Mouse (Mus musculus): Measurements from ENCODE around the gene Ech1. TPM values are rescaled to one million over a fixed set of nuclear protein-coding genes. Genes with fewer than 3 reads are reported as not detected.

Ech1 gene
- total and polyA plus RNA-seq, 2 experiments from 2014 or later, result 88.3 to 101 TPM

DNA sequence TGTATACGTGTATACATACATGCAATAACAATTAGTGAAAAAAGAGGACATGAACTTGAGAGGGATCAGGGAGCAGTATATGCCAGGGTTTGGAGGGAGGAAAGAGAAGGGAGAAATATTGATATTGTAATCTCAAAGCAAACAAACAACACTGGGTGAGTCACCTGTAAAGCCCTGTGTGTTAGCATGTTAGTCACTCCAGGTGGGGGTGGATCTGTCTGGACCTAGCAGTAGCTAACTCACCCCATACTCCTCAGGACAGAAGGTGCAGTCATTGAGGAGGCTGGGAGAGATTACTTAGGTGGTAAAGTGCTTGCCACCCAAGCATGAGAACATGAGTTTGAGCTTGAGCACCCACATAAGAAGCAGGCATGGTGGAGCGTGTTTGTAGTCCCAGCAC is 34.9 kb downstream of the Ech1 start:
- no peak overlapping the region for H3K4me3 ChIP-seq (ENCODE audit: low read depth, low read length)
- no peaks in the 10 kb centered on the region for H3K9me3 ChIP-seq (ENCODE audit: low read length)
- DNase-seq (no peak), ATAC-seq (no peak)
- H3K27ac ChIP-seq (ENCODE audit: low read depth, low read length), result no peak overlapping the region
- no peak overlapping the region for H3K9ac ChIP-seq
- no peaks in the 10 kb centered on the region for H3K4me1 ChIP-seq (ENCODE audit: insufficient read depth)
- TF ChIP-seq CTCF (IDR thresholded peaks at IDR 0.05; ENCODE audit: low read depth), result no peak
- no peak overlapping the region for H3K4me2 ChIP-seq (ENCODE audit: low read depth)
- 94% methylated on average over 2 of the region's 2 CpGs for WGBS
- H3K36me3 ChIP-seq (ENCODE audit: insufficient read depth), result no peaks in the 10 kb centered on the region
- no peaks in the 10 kb centered on the region for H3K27me3 ChIP-seq (ENCODE audit: insufficient read depth, low read length)

DNA sequence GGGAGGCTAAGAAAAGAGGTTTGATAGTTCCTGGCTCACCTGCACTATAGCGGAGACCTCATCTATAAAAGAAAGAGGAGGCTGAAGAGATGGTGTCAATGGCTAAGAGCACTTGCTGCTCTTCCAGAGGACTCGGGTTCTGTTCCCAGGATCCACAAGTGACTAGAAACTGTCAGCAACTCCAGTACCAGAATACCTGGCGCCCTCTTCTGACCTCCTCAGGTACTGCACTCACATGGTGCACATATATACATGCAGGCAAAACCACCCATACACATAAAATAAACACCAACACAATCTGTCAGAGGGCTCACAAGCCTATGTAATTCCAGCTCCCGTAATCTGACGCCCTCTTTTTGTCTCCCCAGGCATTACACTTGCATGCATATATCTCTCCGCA is 35.9 kb downstream of the Ech1 start:
- Histone ChIP-seq H3K4me3 (ENCODE audit: low read depth, low read length) (no peak overlapping the region), H3K4me2 (ENCODE audit: low read depth) (no peak overlapping the region), H3K9me3 (ENCODE audit: low read length) (no peaks in the 10 kb centered on the region), H3K27me3 (ENCODE audit: insufficient read depth, low read length) (no peaks in the 10 kb centered on the region), H3K4me1 (ENCODE audit: insufficient read depth) (no peaks in the 10 kb centered on the region), H3K9ac (no peak overlapping the region), H3K27ac (ENCODE audit: low read depth, low read length) (no peak overlapping the region), H3K36me3 (ENCODE audit: insufficient read depth) (no peaks in the 10 kb centered on the region)
- ATAC-seq (no peak), DNase-seq (no peak)
- 0 out of 2 replicates have a peak, but pooled peaks have one; percentile 8 for TF ChIP-seq CTCF (IDR thresholded peaks at IDR 0.05; ENCODE audit: low read depth)
- WGBS, result 86% methylated on average over 6 of the region's 6 CpGs

DNA sequence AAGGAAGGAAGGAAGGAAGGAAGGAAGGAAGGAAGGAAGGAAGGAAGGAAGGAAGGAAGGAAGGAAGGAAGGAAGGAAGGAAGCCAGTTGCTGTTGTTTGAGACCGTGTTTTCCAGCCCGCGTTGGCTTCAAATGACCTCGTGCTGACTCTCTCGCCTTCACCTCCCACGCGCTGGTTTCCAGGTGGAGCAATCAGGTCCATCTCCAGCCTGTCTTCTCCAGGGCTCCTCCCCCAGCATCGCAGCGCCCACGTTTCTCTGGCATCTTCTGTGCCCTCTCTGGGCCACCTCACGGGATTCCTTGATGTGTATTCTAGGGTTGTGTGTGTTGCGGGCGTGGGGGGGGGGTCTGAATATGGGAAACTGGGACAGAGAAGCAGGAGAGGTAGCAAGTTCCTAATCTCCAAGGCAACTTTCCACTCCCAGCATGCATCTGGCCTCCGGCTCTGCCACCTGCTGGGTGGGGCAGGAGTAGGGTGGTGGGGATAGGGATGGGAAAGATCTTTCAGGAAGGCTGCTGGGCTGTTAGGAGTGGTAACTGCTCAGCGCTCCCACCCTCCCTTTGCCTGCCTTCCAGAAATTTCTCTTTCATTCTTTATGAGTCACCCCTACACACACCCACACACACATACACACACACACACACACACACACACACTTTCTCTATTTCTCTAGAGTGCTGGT is 37.9 kb downstream of the Ech1 start:
- no peak for DNase-seq
- peak; percentile 8; the same call in 1 of the 2 replicates for ATAC-seq
- no peak overlapping the region for H3K4me2 ChIP-seq (ENCODE audit: low read depth)
- no peak overlapping the region for H3K27ac ChIP-seq (ENCODE audit: low read depth, low read length)
- H3K27me3 ChIP-seq (ENCODE audit: insufficient read depth, low read length), result no peaks in the 10 kb centered on the region
- no peaks in the 10 kb centered on the region for H3K9me3 ChIP-seq (ENCODE audit: low read length)
- no peaks in the 10 kb centered on the region for H3K36me3 ChIP-seq (ENCODE audit: insufficient read depth)
- H3K4me3 ChIP-seq (ENCODE audit: low read depth, low read length), result no peak overlapping the region
- TF ChIP-seq CTCF (IDR thresholded peaks at IDR 0.05; ENCODE audit: low read depth), result no peak
- no peaks in the 10 kb centered on the region for H3K4me1 ChIP-seq (ENCODE audit: insufficient read depth)
- 86% methylated on average over 15 of the region's 15 CpGs for WGBS
- no peak overlapping the region for H3K9ac ChIP-seq

DNA sequence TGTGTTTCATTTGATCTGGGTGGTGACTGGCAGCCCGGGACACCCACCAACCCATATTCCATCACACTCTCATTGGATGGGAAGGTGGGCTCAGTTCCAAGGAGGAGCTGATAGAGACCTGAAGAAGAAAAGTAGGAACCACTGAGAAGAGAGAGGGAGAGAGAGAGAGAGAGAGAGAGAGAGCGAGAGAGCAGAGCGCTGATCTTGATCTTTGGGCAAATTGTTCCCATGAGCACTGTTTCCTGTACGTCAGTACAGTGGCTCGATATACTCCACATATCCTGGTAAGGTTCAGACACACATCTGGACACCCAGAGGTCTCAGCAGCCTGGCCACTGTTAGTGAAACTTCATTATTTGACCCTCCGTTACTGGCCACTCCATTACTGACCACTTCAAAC is 38.5 kb downstream of the Ech1 start, which contains the start of gene Lgals7:
Gene Lgals7 (plus strand): TSS at position 314 of the 400 bp plus-strand sequence.
- H3K4me1 ChIP-seq (ENCODE audit: insufficient read depth), result no peaks in the 10 kb centered on the region
- 88% methylated on average over 6 of the region's 6 CpGs for WGBS
- no peak within 1 kb of the TSS for H3K9ac ChIP-seq
- H3K27ac ChIP-seq (ENCODE audit: low read depth, low read length), result no peak within 1 kb of the TSS
- H3K4me3 ChIP-seq (ENCODE audit: low read depth, low read length), result no peak within 1 kb of the TSS
- H3K27me3 ChIP-seq (ENCODE audit: insufficient read depth, low read length), result no peaks in the 10 kb centered on the region
- DNase-seq, result no peak
- no peak within 1 kb of the TSS for H3K4me2 ChIP-seq (ENCODE audit: low read depth)
- H3K36me3 ChIP-seq (ENCODE audit: insufficient read depth), result no peaks in the 10 kb centered on the region
- ATAC-seq, result no peak
- TF ChIP-seq CTCF (IDR thresholded peaks at IDR 0.05; ENCODE audit: low read depth), result no peak
- H3K9me3 ChIP-seq (ENCODE audit: low read length), result no peaks in the 10 kb centered on the region

DNA sequence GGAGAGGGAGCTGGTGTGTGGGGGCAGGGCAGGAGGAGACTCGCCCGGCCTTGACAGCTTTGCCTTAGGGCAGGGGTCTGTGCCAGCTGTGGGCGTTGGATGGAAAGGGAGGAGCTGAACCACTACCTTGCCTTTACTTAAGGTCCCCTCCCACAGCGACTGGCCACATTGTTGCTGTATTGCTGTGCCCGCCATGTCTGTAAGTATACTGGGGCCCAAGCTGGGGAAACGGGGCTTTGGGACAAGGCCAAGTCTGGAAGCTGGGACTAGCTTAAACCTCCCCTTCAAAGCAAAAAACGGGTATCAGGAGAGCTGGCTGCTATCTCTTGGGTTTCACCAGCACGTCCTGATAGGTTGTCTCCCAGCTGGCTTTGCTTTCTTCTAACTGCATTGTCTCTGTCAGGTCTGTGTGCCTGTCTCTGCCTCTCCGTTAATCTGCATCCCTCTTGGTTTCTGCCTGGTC is 39.3 kb downstream of the Ech1 start:
- TF ChIP-seq CTCF (IDR thresholded peaks at IDR 0.05; ENCODE audit: low read depth), result no peak
- WGBS, result 36% methylated on average over 9 of the region's 9 CpGs
- Histone ChIP-seq H3K36me3 (ENCODE audit: insufficient read depth) (no peaks in the 10 kb centered on the region), H3K4me2 (ENCODE audit: low read depth) (no peak overlapping the region), H3K9me3 (ENCODE audit: low read length) (no peaks in the 10 kb centered on the region), H3K9ac (no peak overlapping the region), H3K27ac (ENCODE audit: low read depth, low read length) (no peak overlapping the region), H3K4me3 (ENCODE audit: low read depth, low read length) (no peak overlapping the region), H3K4me1 (ENCODE audit: insufficient read depth) (no peaks in the 10 kb centered on the region), H3K27me3 (ENCODE audit: insufficient read depth, low read length) (no peaks in the 10 kb centered on the region)
- ATAC-seq, result no peak
- DNase-seq, result no peak

DNA sequence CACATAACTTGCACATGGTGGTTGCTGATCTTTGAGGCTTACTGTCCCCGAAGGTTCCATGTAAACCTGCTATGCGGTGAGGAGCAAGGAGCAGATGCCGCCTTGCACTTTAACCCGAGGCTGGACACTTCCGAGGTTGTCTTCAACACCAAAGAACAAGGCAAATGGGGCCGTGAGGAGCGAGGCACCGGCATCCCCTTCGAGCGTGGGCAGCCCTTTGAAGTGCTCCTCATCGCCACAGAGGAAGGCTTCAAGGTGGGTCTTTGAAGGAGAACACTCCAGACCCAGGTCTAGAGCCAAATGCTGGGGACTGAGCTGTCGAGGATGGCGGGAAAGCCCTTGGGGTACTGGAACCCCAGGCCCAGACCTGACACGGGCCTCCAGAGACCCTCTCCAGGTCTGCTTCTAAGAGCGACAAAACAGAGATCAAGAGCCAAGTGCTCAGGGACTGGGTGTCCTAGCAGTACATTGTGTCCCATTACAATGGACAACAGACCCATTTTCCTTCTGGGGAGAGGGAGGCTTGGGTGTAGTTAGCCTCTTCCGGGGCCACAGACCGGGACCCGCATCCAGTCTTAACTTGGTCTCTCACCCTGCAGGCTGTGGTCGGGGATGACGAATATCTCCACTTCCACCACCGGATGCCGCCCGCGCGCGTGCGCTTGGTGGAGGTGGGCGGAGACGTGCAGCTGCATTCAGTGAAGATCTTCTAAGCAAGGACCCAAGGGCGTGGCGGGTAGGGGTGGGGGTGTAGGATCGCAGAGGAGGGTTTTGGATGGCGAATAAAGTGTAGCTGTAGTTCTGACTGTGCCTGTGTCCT is 40.7 kb downstream of the Ech1 start:
- H3K9ac ChIP-seq, result peak overlapping the region; percentile 39

More for the DNA sequence above, 40.7 kb downstream of the Ech1 start:
- H3K9me3 ChIP-seq (ENCODE audit: low read length), result no peaks in the 10 kb centered on the region
- DNase-seq, result peak; percentile 70
- ATAC-seq, result peak; percentile 83
- no peaks in the 10 kb centered on the region for H3K4me1 ChIP-seq (ENCODE audit: insufficient read depth)
- peak overlapping the region; percentile 18; the same call in 1 of the 2 replicates for H3K4me3 ChIP-seq (ENCODE audit: low read depth, low read length)
- WGBS, result 46% methylated on average over 33 of the region's 33 CpGs
- TF ChIP-seq CTCF (IDR thresholded peaks at IDR 0.05; ENCODE audit: low read depth), result peak; percentile 49
- H3K4me2 ChIP-seq (ENCODE audit: low read depth), result peak overlapping the region; percentile 49
- H3K27ac ChIP-seq (ENCODE audit: low read depth, low read length), result no peak overlapping the region
- no peaks in the 10 kb centered on the region for H3K27me3 ChIP-seq (ENCODE audit: insufficient read depth, low read length)
- no peaks in the 10 kb centered on the region for H3K36me3 ChIP-seq (ENCODE audit: insufficient read depth)

Measured in forebrain, postnatal 0 days (tissue).